Mouse (Mus musculus) erythroblast, embryonic 14.5 days (primary cell): ENCODE measurements around the gene Ppfia4.

Source experiments
- GATA1 ChIP-seq: IDR thresholded peaks from 2 replicates; pipeline ENCODE4 v1.6.1; 2012; ENCODE audit warnings: low read length, inconsistent platforms, mixed read lengths
- TAL1 ChIP-seq: IDR thresholded peaks from 3 replicates; pipeline ENCODE4 v1.6.1; 2012; ENCODE audit warnings: low read length, inconsistent platforms, mixed read lengths

DNA sequence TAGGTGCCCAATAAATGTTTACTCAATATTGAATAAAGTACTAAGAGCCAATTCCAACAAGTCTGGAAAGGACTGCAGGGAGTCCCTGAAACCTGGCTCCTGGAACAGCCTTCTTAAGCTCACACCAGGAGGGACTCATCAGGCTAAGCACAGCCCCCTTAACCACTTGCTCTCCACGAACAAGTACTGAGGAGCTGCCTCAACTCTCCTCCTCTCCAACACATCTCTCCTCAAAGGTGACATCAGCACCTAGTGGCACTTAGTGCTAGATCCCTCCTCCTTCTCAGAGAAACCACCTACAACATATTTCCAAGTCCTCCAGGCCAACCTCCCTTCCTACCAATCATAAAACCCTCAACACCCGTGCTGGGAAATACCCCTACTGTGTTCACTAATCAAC lies 10.8 kb upstream of the Ppfia4 start:
- TF ChIP-seq GATA1 (no peak), TAL1 (no peak)
